Mouse (Mus musculus) heart, adult 2 months (tissue): Measurements from ENCODE around the gene Gnat1. TPM values are rescaled to one million over a fixed set of nuclear protein-coding genes. Genes with fewer than 3 reads are reported as not detected.
A peak's percentile ranks its signal among the peaks of the same experiment; 100 is the strongest.

ENCODE experiments used
- DNase-seq, 2 experiments: peaks; one replicate each; pipeline ENCODE4 v3.0.0; 2021
- H3K27ac ChIP-seq: fragments of 200-600 bp; 2 replicates; pipeline ENCODE4 v1.8.1; 2022
- H3K27me3 ChIP-seq: fragments of 200-500 bp; 2 replicates; pipeline ENCODE4 v1.6.1; 2012; ENCODE audit warnings: mild to moderate bottlenecking, low read length, inconsistent platforms, mixed read lengths; ENCODE audit not compliant: control insufficient read depth, insufficient read depth
- H3K36me3 ChIP-seq: fragments of 200-500 bp; 2 replicates; pipeline ENCODE4 v1.6.1; 2012; ENCODE audit warnings: low read length, inconsistent platforms; ENCODE audit not compliant: control insufficient read depth, insufficient read depth
- H3K4me1 ChIP-seq: fragments of 200-500 bp; 2 replicates; pipeline ENCODE4 v1.6.1; 2011; ENCODE audit warnings: low read length; ENCODE audit not compliant: control insufficient read depth, insufficient read depth
- H3K4me3 ChIP-seq: fragments of 200-600 bp; 2 replicates; pipeline ENCODE4 v1.8.1; 2022
- H3K79me2 ChIP-seq: fragments of 200-500 bp; replicated peaks from 2 replicates; pipeline ENCODE4 v1.6.1; 2012; ENCODE audit warnings: mild to moderate bottlenecking, inconsistent platforms, low read length, moderate library complexity, mixed read lengths; ENCODE audit not compliant: control insufficient read depth, insufficient read depth
- H3K9ac ChIP-seq: fragments of 200-500 bp; 2 replicates; pipeline ENCODE4 v1.6.1; 2012; ENCODE audit warnings: low read depth, mild to moderate bottlenecking, control low read depth, inconsistent platforms, low read length, mixed read lengths
- CTCF ChIP-seq: fragments of 200-600 bp; IDR thresholded peaks from 2 replicates; pipeline ENCODE4 v1.8.1; 2022; ENCODE audit warnings: antibody characterized with exemption, mild to moderate bottlenecking, moderate library complexity
- EP300 ChIP-seq: fragments of 200-500 bp; IDR thresholded peaks from 2 replicates; pipeline ENCODE4 v1.6.1; 2011; ENCODE audit warnings: low read depth, low read length, control low read depth; ENCODE audit not compliant: insufficient read depth
- POLR2A ChIP-seq: fragments of 200-500 bp; IDR thresholded peaks from 2 replicates; pipeline ENCODE4 v1.6.1; 2011; ENCODE audit warnings: mild to moderate bottlenecking, low read depth, low read length, control low read depth; ENCODE audit not compliant: insufficient read depth
- WGBS: fragments of 180-500 bp; shearing (Covaris S2); methylation state at CpG from one replicate; pipeline ENCODE4 v1.1.7; 2018; 5-methylcytosine and 5-hydroxymethylcytosine counted together
- intact Hi-C: fragments of 180-260 bp; cut with DNase I; formaldehyde crosslinking; loops from one replicate; pipeline ENCODE4 v1.15.1; 2025
- polyA plus RNA-seq: library from polyadenylated mRNA; depleted of rRNA; stranded (reverse); fragments of >200 nt; gene quantifications from 2 replicates; pipeline ENCODE4 v1.2.3, GENCODE M21; 2012; rRNA removed
- total RNA-seq, 2 experiments: library from RNA; stranded (reverse); gene quantifications; 2 replicates each; pipeline ENCODE4 v1.2.3; 2021

Gnat1 gene
- total and polyA plus RNA-seq, 3 experiments: not detected

GRCm38 (mm10) chr9:107624539-107624938, 55.0 kb downstream of the Gnat1 start:
- Histone ChIP-seq H3K4me3 (peak overlapping the region; percentile 29), H3K27ac (peak overlapping the region; percentile 89), H3K9ac (peak overlapping the region; percentile 37), H3K79me2 (peaks cover 4% of the 10 kb centered on the region), H3K4me1 (peaks cover 59% of the 10 kb centered on the region), H3K27me3 (no peaks in the 10 kb centered on the region), H3K36me3 (peaks cover 12% of the 10 kb centered on the region)
- DNase-seq: peak; percentile 60 to 78
- intact Hi-C loops: no loop called here
- WGBS: 36% methylated on average over 5 of the region's 5 CpGs
- TF ChIP-seq POLR2A (peak; percentile 65), EP300 (peak; percentile 95), CTCF (no peak)

Other genes starting within 250 kb of the Gnat1 start
- 10 to 100 TPM; 20.3 to 22.9 TPM for gene Tmem115, start 145.8 kb downstream of the Gnat1 start, total RNA-seq
- gene Tmem115, start 145.8 kb downstream of the Gnat1 start, polyA plus RNA-seq: 25.9 and 28.3 TPM in 2 replicates
- gene Cyb561d2, start 137.5 kb downstream of the Gnat1 start, total RNA-seq: 1 to 10 TPM; 3.2 to 4.3 TPM
- gene Cyb561d2, start 137.5 kb downstream of the Gnat1 start, polyA plus RNA-seq: 10.6 and 11.0 TPM in 2 replicates
- 10 to 100 TPM; 17.2 to 22.1 TPM for gene Nprl2, start 137.5 kb downstream of the Gnat1 start, total RNA-seq
- gene Nprl2, start 137.5 kb downstream of the Gnat1 start, polyA plus RNA-seq: 33.6 and 40.9 TPM in 2 replicates
- gene Zmynd10, start 132.4 kb downstream of the Gnat1 start, total RNA-seq: not detected
- 0.64 and 1.3 TPM in 2 replicates for gene Zmynd10, start 132.4 kb downstream of the Gnat1 start, polyA plus RNA-seq
- gene Rassf1, start 128.2 kb downstream of the Gnat1 start, total RNA-seq: 10 to 100 TPM; 12.6 to 13.4 TPM
- 15.5 and 18.5 TPM in 2 replicates for gene Rassf1, start 128.2 kb downstream of the Gnat1 start, polyA plus RNA-seq
- 10 to 100 TPM; 31.7 to 39.1 TPM for gene Tusc2, start 116.5 kb downstream of the Gnat1 start, total RNA-seq
- 45.8 and 60.4 TPM in 2 replicates for gene Tusc2, start 116.5 kb downstream of the Gnat1 start, polyA plus RNA-seq
- 10 to 100 TPM; 40.8 to 43.6 TPM for gene Hyal2, start 111.8 kb downstream of the Gnat1 start, total RNA-seq
- 39.2 and 40.2 TPM in 2 replicates for gene Hyal2, start 111.8 kb downstream of the Gnat1 start, polyA plus RNA-seq
- 1 to 10 TPM; 5.1 to 5.9 TPM for gene Hyal1, start 102.8 kb downstream of the Gnat1 start, total RNA-seq
- 6.9 and 8.2 TPM in 2 replicates for gene Hyal1, start 102.8 kb downstream of the Gnat1 start, polyA plus RNA-seq
- 10 to 100 TPM; 14.9 to 17.4 TPM for gene Naa80, start 100.8 kb downstream of the Gnat1 start, total RNA-seq
- 30.0 and 45.4 TPM in 2 replicates for gene Naa80, start 100.8 kb downstream of the Gnat1 start, polyA plus RNA-seq
- gene Hyal3, start 98.9 kb downstream of the Gnat1 start, total RNA-seq: under 1 TPM; 0.29 to 0.34 TPM
- 0.26 and 0.31 TPM in 2 replicates for gene Hyal3, start 98.9 kb downstream of the Gnat1 start, polyA plus RNA-seq
- 10 to 100 TPM; 39.9 to 51.4 TPM for gene Ifrd2, start 92.1 kb downstream of the Gnat1 start, total RNA-seq
- gene Ifrd2, start 92.1 kb downstream of the Gnat1 start, polyA plus RNA-seq: 43.7 and 54.5 TPM in 2 replicates
- 10 to 100 TPM; 19.9 to 24.2 TPM for gene Sema3b, start 70.5 kb downstream of the Gnat1 start, total RNA-seq
- 33.7 and 39.1 TPM in 2 replicates for gene Sema3b, start 70.5 kb downstream of the Gnat1 start, polyA plus RNA-seq
- gene Gnai2, start 44.3 kb downstream of the Gnat1 start, total RNA-seq: 100 to 1,000 TPM; 243 to 250 TPM
- 311 and 386 TPM in 2 replicates for gene Gnai2, start 44.3 kb downstream of the Gnat1 start, polyA plus RNA-seq
- gene Slc38a3, start 10.2 kb downstream of the Gnat1 start, total RNA-seq: 10 to 100 TPM; 71.5 to 88.3 TPM
- 162 and 314 TPM in 2 replicates for gene Slc38a3, start 10.2 kb downstream of the Gnat1 start, polyA plus RNA-seq
- gene Sema3f, start 30.8 kb upstream of the Gnat1 start, total RNA-seq: 10 to 100 TPM; 13.4 to 16.8 TPM
- gene Sema3f, start 30.8 kb upstream of the Gnat1 start, polyA plus RNA-seq: 29.1 and 31.8 TPM in 2 replicates
- gene Rbm5, start 91.3 kb upstream of the Gnat1 start, total RNA-seq: 10 to 100 TPM; 38.9 to 54.6 TPM
- 50.5 and 68.3 TPM in 2 replicates for gene Rbm5, start 91.3 kb upstream of the Gnat1 start, polyA plus RNA-seq
- 10 to 100 TPM; 29.8 to 31.2 TPM for gene Rbm6, start 193.5 kb upstream of the Gnat1 start, total RNA-seq
- 8.3 and 18.1 TPM in 2 replicates for gene Rbm6, start 193.5 kb upstream of the Gnat1 start, polyA plus RNA-seq
- gene Mon1a, start 208.4 kb upstream of the Gnat1 start, total RNA-seq: 10 to 100 TPM; 11.0 to 11.2 TPM
- gene Mon1a, start 208.4 kb upstream of the Gnat1 start, polyA plus RNA-seq: 15.1 and 16.0 TPM in 2 replicates
- gene Mst1r, start 227.2 kb upstream of the Gnat1 start, total RNA-seq: 1 to 10 TPM; 3.1 to 3.3 TPM
- gene Mst1r, start 227.2 kb upstream of the Gnat1 start, polyA plus RNA-seq: 11.3 and 12.5 TPM in 2 replicates
- not detected for gene Actl11, start 248.8 kb upstream of the Gnat1 start, total RNA-seq
- 0.09 and 0.14 TPM in 2 replicates for gene Actl11, start 248.8 kb upstream of the Gnat1 start, polyA plus RNA-seq